Mouse (Mus musculus): ENCODE measurements around the gene Uvrag.

Uvrag gene

GRCm38 (mm10) chr7:98894305-98894704 lies 246.6 kb downstream of the Uvrag start:
- no peak for DNase-seq (ENCODE audit: extremely low read depth, low read depth)

- DNase-seq (ENCODE audit: extremely low read depth, low read depth), result no peak
These were observed 247.8 kb downstream of the Uvrag start for GRCm38 (mm10) chr7:98893144-98893543.

DNA sequence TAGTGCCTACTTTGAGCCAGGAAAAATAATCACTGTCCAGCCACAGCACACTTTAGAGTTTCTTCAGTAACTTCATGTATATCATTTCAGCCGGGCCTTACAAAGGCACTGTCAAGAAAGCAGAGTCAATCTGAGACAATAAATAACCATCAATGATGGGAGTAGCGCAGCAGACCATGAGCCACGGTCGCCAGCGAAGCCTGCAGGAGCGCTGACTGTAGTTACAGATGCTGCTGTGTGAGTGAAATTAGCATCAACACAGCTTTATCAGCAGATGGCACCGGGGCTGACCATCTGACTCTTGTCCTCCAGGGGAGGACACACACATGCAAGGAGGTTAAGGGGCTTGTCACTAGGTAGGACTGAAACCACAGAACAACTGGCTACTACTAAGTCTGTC lies 251.7 kb downstream of the Uvrag start:
- DNase-seq (ENCODE audit: extremely low read depth, low read depth), result no peak

DNA sequence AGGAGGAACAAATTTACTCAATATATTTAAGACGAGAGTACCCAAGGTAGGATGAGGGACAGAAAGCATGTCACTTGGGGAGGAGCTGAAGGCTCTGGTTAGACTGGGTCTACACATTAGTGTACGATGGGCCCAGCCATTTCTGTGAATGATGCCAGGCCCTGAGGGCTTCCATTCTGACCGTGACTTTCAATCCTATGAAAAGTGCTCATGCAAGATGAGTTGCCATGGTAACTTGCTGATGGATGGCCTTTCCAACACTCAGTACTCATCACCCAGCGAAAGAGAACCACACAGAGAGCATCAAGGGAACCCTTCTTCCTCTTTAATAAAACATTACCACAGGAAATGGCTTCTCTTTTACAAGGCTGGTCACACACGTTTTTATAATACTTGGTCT lies 252.1 kb downstream of the Uvrag start:
- no peak for DNase-seq (ENCODE audit: extremely low read depth, low read depth)

DNA sequence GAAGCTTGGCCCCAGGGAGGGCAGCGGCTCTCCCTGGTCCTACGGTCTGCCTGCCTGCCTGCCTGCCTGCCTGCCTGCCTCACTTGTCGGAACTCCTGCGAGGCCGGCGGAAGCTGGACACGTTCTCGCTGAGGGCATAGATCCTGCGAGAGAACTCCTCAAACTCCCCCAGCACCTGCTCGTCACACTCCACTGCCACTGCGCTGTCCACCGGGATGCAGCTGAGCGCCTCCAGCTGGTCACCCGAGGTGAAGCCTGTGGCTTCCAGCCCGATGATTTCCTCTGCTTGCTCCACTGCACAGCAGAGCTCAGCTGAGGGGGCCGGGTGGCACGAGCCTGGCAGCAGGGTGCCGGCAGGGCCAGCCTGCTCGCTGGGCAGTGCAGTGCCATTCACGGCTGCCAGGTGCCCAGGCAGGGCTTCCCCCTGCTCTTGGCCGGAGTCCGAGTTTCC lies 253.1 kb downstream of the Uvrag start:
- no peak for DNase-seq (ENCODE audit: extremely low read depth, low read depth)

DNA sequence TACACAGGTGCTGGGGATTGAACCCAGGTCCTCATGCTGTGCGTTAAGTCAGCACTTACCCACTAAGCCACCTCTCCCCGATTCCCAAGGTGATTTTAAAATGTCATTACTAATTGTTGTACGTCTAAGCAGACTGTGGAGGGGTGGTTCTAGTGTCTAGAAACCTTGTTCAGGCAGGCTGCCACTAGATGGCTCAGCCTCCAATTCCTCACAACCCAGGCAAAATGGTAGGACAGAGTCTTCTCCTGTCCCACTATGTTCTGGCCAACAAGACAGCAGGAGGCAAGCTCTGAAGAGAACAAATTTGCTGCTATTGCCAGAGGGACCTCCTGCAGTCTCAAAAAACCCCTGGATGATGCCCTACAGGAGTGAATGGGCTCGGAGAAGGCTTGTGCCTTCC lies 259.1 kb downstream of the Uvrag start:
- DNase-seq (ENCODE audit: extremely low read depth, low read depth), result no peak

- no peak for DNase-seq (ENCODE audit: extremely low read depth, low read depth)
These were observed 261.8 kb downstream of the Uvrag start for GRCm38 (mm10) chr7:98879176-98879575.

DNA sequence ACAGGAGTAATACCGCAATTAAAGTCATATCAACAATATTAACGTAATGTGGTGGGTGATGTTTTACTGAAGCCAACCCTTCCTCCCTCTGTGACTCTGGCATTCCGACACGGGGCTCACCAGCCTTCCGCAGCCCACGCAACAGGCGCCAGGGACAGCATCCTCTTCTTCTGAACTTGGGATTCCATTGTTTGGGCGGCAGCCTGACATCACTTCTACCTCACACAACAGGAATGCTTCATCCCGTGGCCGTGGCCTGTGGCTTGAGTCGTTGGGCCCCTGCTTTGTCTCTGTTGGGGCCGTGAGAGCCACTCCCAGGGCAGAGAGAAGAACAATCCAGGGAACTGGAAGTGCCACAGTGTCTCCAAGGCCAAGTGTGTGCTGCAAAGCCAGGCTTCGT lies 264.8 kb downstream of the Uvrag start:
- no peak for DNase-seq (ENCODE audit: extremely low read depth, low read depth)

GRCm38 (mm10) chr7:98875390-98875990 lies 265.5 kb downstream of the Uvrag start:
- no peak for DNase-seq (ENCODE audit: extremely low read depth, low read depth)

DNA sequence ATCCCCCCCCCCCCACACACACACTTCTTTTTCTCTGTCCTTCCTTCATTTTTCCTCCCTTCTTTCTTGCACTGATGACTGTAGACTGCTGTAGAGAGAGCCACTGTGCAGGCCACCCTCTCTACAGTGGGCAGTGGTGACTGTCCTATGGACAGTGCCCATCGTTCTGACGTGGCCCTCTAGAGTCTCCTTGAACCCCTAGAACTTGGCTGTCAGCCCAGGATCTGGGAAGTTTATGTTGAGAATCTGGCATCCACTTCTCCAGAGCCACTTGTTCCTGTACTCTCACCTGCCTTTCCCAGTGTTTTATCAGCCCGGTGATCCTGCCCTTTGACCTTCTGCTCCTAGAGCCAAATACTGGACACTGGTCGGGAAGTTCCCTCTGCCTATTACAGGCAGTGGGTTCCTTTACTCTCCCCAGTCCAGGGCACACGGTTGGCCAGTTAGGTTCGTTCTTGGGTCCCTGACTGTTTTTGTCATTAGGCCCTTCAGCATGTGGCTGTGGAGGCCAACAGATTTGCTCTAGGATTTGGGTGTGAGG lies 266.5 kb downstream of the Uvrag start:
- no peak for DNase-seq (ENCODE audit: extremely low read depth, low read depth)

DNA sequence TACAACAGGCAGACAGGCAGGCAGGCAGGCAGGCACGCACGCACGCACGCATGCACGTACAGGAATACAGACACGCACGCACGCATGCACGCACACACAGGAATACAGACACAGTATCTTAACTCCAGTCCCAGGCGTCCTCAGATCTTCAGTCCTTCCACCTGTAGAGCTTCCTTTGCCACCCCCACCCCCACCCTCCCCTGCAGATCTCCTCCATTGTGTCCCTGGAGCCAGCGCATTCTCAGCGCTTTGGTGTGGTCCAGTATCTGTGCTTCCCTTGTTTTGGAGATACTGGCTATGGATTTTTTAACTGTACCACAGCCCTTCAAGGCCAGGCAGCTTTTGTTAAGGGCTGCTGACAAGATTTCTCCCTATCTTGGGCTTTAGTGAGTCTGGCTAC lies 267.6 kb downstream of the Uvrag start:
- DNase-seq (ENCODE audit: extremely low read depth, low read depth), result no peak

- no peak for DNase-seq (ENCODE audit: extremely low read depth, low read depth)
These were observed 269.1 kb downstream of the Uvrag start for GRCm38 (mm10) chr7:98871882-98872281.

- no peak for DNase-seq (ENCODE audit: extremely low read depth, low read depth)
These were observed 270.1 kb downstream of the Uvrag start for GRCm38 (mm10) chr7:98870791-98871190.

GRCm38 (mm10) chr7:98869070-98869469 lies 271.9 kb downstream of the Uvrag start:
- DNase-seq (ENCODE audit: extremely low read depth, low read depth), result peak; percentile 25

GRCm38 (mm10) chr7:98867794-98868150 lies 273.2 kb downstream of the Uvrag start:
- DNase-seq (ENCODE audit: extremely low read depth, low read depth), result peak; percentile 69

DNA sequence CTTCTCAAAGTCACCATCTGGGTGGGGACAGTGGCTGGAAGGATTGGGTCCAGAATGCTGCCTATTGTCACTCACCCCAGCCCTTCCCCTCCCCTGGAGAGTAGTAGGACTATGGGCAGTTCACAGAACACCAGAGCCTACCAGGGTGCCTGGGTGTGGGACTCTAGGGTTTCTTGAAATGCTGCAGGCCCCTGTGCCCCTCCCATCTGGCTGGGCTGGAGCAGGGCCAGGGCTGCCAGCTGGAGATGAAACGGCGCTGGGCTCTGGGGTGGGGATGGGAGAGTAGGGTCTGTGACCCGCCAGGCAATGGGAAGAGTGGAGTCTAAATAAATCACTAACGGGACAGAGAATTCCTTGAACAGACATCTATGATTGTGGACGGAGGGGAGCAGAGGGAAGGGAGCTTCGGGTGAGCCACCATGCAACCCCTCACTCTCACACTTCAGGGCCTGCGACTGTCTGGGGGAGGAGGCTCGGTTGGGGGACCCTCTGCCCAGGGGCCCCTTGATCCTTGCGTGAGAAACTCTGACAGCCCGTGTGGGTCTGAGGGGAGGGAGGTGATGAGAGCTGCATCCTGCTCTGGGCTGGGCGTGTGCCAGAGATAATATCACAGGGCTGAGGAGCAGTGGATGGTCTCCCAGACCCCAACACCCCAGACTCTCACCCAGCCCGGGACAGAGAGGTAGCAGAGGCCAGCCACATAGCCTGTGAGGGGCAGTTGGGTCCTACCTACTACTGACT lies 273.7 kb downstream of the Uvrag start:
- DNase-seq (ENCODE audit: extremely low read depth, low read depth), result peak; percentile 16

GRCm38 (mm10) chr7:98863969-98864718 lies 276.8 kb downstream of the Uvrag start:
- DNase-seq (ENCODE audit: extremely low read depth, low read depth), result no peak

GRCm38 (mm10) chr7:98862994-98863393 lies 277.9 kb downstream of the Uvrag start:
- DNase-seq (ENCODE audit: extremely low read depth, low read depth), result no peak

- no peak for DNase-seq (ENCODE audit: extremely low read depth, low read depth)
These were observed 279.9 kb downstream of the Uvrag start for GRCm38 (mm10) chr7:98861002-98861401.

DNA sequence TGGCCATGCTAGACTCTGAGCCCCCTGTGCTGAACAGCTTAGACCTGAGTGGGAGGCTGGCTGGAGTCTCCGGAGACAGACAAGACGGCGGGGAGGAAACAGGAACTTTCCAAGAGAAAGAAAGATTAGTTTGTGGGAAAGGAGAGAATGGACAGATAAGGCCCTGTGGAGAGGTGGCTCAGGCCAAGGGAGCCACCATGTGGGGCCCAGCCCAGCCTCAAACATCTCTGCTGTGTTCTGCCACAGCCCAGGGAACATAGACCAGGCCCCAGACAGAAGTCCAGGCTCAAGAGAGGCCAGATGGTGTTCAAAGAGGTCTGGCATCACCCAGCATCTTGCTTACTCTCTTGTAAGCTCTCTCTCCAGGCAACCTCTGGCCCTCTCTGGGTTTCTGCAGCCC lies 283.8 kb downstream of the Uvrag start:
- no peak for DNase-seq (ENCODE audit: extremely low read depth, low read depth)

DNA sequence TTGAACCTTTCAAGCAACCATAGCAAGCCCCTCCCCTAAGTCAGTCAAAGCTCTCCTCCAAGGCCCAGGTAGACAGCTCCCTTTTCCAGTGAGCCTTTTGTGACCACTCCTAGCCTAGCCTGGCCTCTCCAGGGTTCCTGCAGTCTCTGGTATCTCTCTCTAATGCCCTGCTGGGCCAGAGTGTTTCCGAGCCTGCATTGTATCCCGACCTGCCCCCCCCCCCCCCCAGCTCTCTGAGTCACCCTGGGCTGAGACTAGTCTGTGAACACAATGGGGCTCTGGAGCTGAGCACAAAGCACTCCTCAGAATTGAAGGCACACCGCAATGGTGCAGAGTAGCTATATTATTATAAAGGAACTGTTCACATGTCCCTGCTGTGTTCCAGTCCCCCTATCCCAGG lies 284.8 kb downstream of the Uvrag start:
- DNase-seq (ENCODE audit: extremely low read depth, low read depth), result no peak

DNA sequence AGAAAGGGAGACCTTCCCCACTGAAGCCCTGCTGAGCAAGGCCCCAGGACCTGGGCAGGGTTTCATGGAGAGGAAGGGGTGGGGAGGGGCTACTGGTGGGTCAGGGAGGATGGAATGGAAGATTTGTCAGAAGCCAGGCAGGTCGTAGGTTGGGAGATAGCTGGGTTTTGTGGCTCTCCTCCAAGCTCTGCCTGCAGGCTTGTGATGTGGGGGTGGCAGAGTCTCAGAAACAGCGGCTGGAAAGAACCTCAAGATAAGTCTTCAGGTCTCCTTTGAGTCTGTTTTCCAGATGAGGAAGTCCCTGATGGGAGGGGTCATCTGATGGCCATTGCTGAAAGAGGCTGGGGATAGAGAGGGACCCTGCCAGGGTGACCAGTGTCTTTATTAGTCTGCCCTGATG lies 285.6 kb downstream of the Uvrag start:
- DNase-seq (ENCODE audit: extremely low read depth, low read depth), result no peak
